Mouse (Mus musculus) spleen, adult 2 months (tissue): Measurements from ENCODE around the gene Akt2. TPM values are rescaled to one million over a fixed set of nuclear protein-coding genes. Genes with fewer than 3 reads are reported as not detected.

Source experiments
- DNase-seq, 2 experiments: peaks; one replicate each; pipeline versions ENCODE4 v3.0.0 to v3.0.0-alpha.2; 2012 to 2021; ENCODE audit warnings: low spot score in 2 of 2, low read depth in 1 of 2
- H3K27ac ChIP-seq: fragments of 200-500 bp; 2 replicates; pipeline ENCODE4 v1.5.1; 2012; ENCODE audit warnings: low read length, inconsistent platforms; ENCODE audit not compliant: insufficient read depth
- H3K27me3 ChIP-seq: fragments of 200-500 bp; 2 replicates; pipeline ENCODE4 v1.6.1; 2012; ENCODE audit warnings: mild to moderate bottlenecking, moderate library complexity, low read length, inconsistent platforms; ENCODE audit not compliant: control insufficient read depth, insufficient read depth
- H3K36me3 ChIP-seq: fragments of 200-500 bp; 2 replicates; pipeline ENCODE4 v1.6.1; 2012; ENCODE audit warnings: mild to moderate bottlenecking, low read length, inconsistent platforms; ENCODE audit not compliant: control insufficient read depth, insufficient read depth
- H3K4me1 ChIP-seq: fragments of 200-500 bp; 2 replicates; pipeline ENCODE4 v1.6.1; 2011; ENCODE audit warnings: inconsistent platforms; ENCODE audit not compliant: control insufficient read depth, insufficient read depth, insufficient read length
- H3K4me3 ChIP-seq: fragments of 200-500 bp; 2 replicates; pipeline ENCODE4 v1.5.1; 2011; ENCODE audit warnings: mild to moderate bottlenecking, inconsistent platforms; ENCODE audit not compliant: insufficient read depth, insufficient read length; ENCODE audit errors: extremely low read depth
- CTCF ChIP-seq: fragments of 200-500 bp; IDR thresholded peaks from 2 replicates; pipeline ENCODE4 v1.5.1; 2011; ENCODE audit warnings: mild to moderate bottlenecking, inconsistent platforms; ENCODE audit not compliant: insufficient read depth, insufficient read length, insufficient replicate concordance; ENCODE audit errors: extremely low read depth
- POLR2A ChIP-seq: fragments of 200-500 bp; IDR thresholded peaks from 2 replicates; pipeline ENCODE4 v1.6.1; 2011; ENCODE audit warnings: low read depth, low read length, inconsistent platforms
- WGBS: fragments of 180-500 bp; shearing (Covaris S2); methylation state at CpG from one replicate; pipeline ENCODE4 v1.1.7; 2018; 5-methylcytosine and 5-hydroxymethylcytosine counted together
- polyA plus RNA-seq: library from polyadenylated mRNA; depleted of rRNA; stranded (reverse); fragments of >200 nt; gene quantifications from 2 replicates; pipeline ENCODE4 v1.2.3, GENCODE M21; 2012

Akt2 gene
- polyA plus RNA-seq, 1 experiment, result 48.8 TPM

GRCm38 (mm10) chr7:27549597-27549996, 41.8 kb upstream of the Akt2 start:
- Histone ChIP-seq H3K36me3 (no peaks in the 10 kb centered on the region), H3K4me1 (peaks cover 4% of the 10 kb centered on the region; the same call in 1 of the 2 replicates), H3K27ac (no peak overlapping the region), H3K4me3 (no peak overlapping the region), H3K27me3 (no peaks in the 10 kb centered on the region)
- DNase-seq, result no peak
- TF ChIP-seq CTCF (no peak), POLR2A (no peak)
- 66% methylated on average over 6 of the region's 6 CpGs for WGBS

DNA sequence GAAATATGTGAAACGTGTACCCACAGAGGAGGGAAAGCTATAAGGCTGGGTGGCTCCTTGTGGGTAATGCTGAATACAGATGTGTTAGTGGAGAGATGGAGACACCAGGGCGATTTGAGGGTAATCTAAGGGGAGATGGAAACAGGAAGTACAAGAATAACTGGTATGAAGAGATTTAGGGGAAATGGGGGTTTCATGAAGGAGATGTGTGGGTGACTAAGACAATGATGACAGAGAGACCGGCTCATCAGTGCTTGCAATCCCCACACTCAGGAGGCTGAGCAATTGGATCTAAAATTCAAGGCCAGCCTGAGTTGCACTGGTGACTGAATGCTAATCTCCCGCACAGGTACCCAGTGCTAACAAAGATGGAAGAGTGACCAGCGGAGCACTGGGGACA, 39.3 kb upstream of the Akt2 start:
- TF ChIP-seq CTCF (no peak), POLR2A (no peak)
- no peak overlapping the region for H3K27ac ChIP-seq

DNA sequence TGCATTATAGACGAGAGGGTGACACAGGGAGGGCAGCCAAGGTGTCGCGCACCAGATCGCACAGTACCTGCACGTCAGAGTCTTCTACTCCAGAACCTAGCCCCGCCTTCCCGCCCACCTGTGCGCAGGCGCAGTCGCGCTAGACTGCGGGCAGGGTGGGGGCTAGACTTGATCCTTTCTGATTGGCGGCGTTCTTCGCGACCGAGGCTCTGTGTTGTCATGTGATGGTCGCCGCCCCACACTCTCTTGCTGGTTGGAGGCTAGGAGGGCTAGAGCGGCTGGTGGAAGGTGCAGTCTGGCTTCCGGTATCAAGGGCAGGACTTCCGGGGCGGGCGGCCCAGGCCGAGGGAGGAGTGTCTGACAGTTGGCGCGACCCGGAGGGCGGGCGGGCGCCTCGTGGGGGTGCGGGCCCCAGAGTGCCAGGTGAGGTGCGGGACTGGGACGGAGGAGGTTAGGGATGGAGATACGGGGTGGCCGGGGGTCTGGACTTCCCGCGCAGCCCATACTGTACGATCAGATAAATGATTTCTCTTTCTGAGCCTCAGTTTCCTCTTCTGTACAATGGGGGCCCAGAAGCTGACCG, 38.3 kb upstream of the Akt2 start, which contains the start of the genes Pld3 and 2310022A10Rik:
Gene Pld3, minus strand, starts transcription at position 288 of the 583 bp plus-strand sequence.
Gene 2310022A10Rik, plus strand, starts transcription at position 303 of the 583 bp plus-strand sequence.
- Histone ChIP-seq H3K36me3 (no peaks in the 10 kb centered on the region), H3K4me3 (peak within 1 kb of the TSS; percentile 83), H3K27ac (peak within 1 kb of the TSS; percentile 64), H3K4me1 (no peaks in the 10 kb centered on the region), H3K27me3 (no peaks in the 10 kb centered on the region)
- WGBS, result under 1% methylated on average over 41 of the region's 41 CpGs
- DNase-seq, result peak; percentile 92 to 95
- TF ChIP-seq POLR2A, result 0 out of 2 replicates have a peak, but pooled peaks have one; percentile 18
- no peak for TF ChIP-seq CTCF

More for the DNA sequence above, 39.3 kb upstream of the Akt2 start:
- no peak for DNase-seq
- no peaks in the 10 kb centered on the region for H3K36me3 ChIP-seq
- WGBS, result 46% methylated on average over 5 of the region's 5 CpGs
- no peaks in the 10 kb centered on the region for H3K4me1 ChIP-seq
- no peak overlapping the region for H3K4me3 ChIP-seq
- no peaks in the 10 kb centered on the region for H3K27me3 ChIP-seq

DNA sequence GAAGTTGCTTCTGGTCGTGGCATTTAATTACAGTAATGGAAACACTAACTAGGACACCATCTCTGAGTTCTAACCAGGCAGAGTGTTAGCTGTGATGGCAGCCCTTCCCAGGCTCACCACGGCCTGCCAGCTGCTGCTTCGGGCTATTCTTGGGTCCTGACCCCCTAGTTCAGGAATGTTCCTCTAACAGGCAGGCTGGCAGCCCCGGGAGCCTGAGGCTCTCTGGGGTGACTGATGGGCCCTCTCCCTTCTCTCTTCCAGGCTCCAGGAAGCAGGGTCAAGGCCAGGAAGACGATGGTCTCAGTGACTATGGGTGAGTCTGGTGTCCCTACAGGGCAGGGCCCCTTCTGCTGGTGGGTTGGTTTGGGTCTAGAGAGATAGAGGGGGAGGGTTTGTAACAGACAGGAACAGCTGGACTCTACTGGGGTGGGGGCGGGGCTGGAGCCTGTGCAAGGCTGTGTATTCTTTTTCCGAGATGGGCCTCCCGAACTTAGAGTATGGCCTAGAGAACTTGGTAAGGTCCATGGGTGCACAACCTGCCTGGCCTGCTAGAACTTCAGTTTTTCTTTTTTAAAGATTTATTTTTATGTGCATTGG, 31.0 kb upstream of the Akt2 start:
- Histone ChIP-seq H3K27ac (no peak overlapping the region), H3K4me1 (no peaks in the 10 kb centered on the region), H3K4me3 (no peak overlapping the region), H3K27me3 (no peaks in the 10 kb centered on the region), H3K36me3 (peaks cover 14% of the 10 kb centered on the region)
- WGBS, result 78% methylated on average over 8 of the region's 8 CpGs
- TF ChIP-seq POLR2A (no peak), CTCF (no peak)
- no peak for DNase-seq

- WGBS, result 95% methylated on average over 1 of the region's 1 CpGs
These were observed 30.4 kb upstream of the Akt2 start for GRCm38 (mm10) chr7:27560978-27561377.

DNA sequence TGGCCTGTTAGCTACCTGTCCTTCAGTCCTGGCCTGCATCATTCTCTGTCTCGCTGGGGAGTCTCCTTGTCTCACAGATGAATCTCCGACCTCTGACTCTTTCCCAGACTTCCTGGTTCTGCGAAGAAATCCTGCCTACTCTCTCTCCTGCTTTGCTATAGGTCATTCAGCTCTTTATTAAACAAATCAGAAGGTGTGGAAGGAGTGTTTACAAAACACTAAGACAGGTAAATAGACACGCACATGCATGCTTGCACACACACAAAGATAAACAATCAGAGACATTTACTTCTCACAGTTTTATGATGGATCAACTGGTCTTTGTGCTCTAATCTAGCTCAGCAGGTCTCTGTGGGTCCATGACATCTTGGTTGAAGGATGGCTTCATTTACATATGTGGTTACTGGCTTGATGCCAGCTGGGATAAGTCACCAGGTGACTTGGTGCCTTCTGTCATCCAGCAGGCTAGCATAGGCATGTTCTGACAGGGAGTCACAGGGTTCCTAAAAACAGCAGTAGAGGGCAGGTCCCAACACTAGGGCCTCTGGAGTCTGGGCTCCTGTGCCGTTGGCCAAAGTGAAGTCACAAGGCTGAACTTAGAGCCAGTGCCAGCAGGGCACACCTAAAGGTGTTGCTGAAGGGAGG, 21.6 kb upstream of the Akt2 start:
- Histone ChIP-seq H3K36me3 (peaks cover 31% of the 10 kb centered on the region), H3K4me1 (no peaks in the 10 kb centered on the region; the same call in 1 of the 2 replicates), H3K27me3 (no peaks in the 10 kb centered on the region), H3K4me3 (no peak overlapping the region), H3K27ac (no peak overlapping the region)
- no peak for DNase-seq
- no peak for TF ChIP-seq POLR2A
- no peak for TF ChIP-seq CTCF
- WGBS, result 92% methylated on average over 5 of the region's 5 CpGs

More at GRCm38 (mm10) chr7:27560978-27561377, 30.4 kb upstream of the Akt2 start:
- TF ChIP-seq POLR2A, result no peak
- TF ChIP-seq CTCF, result no peak
- H3K27me3 ChIP-seq, result no peaks in the 10 kb centered on the region
- no peak overlapping the region for H3K27ac ChIP-seq
- no peak overlapping the region for H3K4me3 ChIP-seq
- H3K36me3 ChIP-seq, result peaks cover 18% of the 10 kb centered on the region
- no peaks in the 10 kb centered on the region for H3K4me1 ChIP-seq
- no peak for DNase-seq

GRCm38 (mm10) chr7:27572133-27572532, 19.2 kb upstream of the Akt2 start:
- no peaks in the 10 kb centered on the region for H3K27me3 ChIP-seq
- 84% methylated on average over 4 of the region's 4 CpGs for WGBS
- H3K4me1 ChIP-seq, result no peaks in the 10 kb centered on the region; the same call in 1 of the 2 replicates
- no peak overlapping the region for H3K27ac ChIP-seq
- no peak for TF ChIP-seq POLR2A
- TF ChIP-seq CTCF, result no peak
- H3K4me3 ChIP-seq, result no peak overlapping the region
- DNase-seq, result no peak
- peaks cover 22% of the 10 kb centered on the region for H3K36me3 ChIP-seq
